Mouse (Mus musculus) fibroblast of lung, adult 2 months (primary cell): ENCODE data around the gene Nsf.
"Not testable (repeated sequence)": the region's sequence is repeated elsewhere in the genome, so short reads cannot be mapped to it uniquely, and the experiment has no call there.

ENCODE experiments used
- DNase-seq: peaks from one replicate; pipeline ENCODE4 v3.0.0-alpha.2; 2011; ENCODE audit warnings: low read depth

Gene Nsf

DNA sequence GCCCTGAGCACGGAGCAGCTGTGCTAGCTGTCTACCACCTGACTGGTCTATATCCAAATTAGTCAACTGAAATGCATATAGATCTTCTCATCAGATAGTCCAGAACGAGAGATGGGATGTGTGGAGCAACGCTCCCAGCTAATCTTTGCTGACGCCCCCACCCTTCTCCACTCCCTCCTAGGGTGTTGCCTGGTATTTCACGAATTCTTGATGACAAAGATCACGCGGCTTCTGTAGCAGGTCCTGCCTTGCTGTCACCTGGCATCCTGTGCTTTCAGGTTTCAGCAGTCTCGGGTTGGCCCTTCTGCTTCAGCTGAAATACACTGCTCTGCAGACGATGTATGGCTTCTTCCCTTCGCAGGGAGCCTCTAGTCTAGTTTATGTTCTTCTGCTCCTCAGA lies 61.0 kb downstream of the Nsf start:
- DNase-seq: no peak

DNA sequence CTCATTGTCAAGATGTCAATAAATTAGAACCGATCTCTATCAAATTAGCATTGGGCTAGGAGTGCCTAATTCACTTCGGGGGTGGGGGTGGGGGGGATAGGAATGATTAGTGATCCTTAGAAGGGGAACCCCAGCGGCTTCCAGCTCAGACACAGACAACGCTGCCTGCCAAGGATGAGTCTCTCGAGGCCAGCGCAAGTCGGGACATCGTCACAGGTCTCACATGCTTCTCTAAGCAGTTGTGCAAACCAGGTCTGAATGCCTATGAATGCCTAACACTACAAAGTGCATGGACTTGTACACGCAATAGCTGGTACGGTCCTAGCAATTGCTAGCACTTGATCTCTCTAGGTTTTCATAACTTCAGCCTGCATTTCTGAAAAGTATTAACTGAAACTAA lies 62.1 kb downstream of the Nsf start:
- no peak for DNase-seq

DNA sequence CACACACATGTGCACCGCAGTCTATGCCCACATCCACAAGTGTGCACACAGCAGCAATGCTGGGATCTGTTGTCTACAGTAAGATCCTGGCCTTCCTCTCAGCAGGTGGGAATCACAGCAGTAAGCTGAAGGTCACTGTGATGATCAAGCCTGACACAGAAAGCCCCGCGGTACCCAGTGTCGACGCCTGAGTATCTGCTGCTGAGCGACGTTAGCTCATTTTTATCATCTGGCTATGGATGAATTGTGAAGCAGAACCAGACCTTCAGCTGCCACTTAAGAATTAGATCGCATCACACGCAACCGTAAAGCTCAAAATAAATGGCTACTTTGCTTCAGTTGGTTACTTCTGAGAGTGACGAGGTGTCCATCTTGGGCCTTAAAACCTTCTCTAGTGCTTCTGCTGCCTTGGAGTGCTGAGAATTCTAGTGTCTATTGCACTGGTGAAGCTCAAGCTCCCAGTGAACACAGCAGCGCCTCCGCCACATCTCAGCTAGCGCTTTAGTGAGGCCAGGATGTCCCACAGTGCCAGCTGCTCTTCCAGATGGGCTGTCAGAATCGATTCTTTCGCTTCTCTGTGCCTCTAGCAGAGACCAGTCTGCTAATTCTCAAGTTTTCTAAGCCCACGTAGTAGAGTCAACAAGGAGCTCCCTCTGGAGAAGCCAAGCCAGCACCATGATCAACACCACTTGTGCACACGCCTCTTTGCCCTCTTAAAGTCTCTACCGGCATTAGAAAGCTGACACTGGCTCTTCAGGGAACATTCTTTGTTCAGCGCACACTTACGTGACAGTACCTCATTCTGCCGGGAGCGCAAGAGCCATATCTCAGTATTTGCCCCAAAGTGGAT lies 63.3 kb downstream of the Nsf start:
- DNase-seq: no peak

GRCm38 (mm10) chr11:103887724-103888410 lies 66.0 kb downstream of the Nsf start:
- no peak for DNase-seq

- no peak for DNase-seq
Measured at GRCm38 (mm10) chr11:103884749-103885383, 69.0 kb downstream of the Nsf start.

DNA sequence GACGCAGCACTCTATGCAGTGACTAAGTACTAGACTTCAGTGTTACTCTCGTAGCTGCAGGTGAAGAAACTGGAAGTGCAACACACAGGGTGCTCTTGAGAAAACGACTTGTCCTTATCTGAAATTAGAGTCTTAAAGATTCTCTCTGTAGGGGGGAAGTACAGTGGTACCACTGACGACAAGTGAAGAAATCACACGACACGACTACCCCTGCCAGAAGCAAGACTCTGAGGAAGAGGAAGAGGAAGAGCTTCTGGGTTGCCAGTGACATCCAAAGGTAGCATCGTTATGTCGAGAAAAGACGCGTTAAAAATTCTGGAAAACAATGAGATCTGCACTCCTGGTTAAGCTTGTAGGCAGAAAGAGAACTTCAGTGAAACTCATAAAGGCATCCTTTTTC lies 70.1 kb downstream of the Nsf start:
- DNase-seq: no peak

- not testable (repeated sequence) for DNase-seq
Measured at GRCm38 (mm10) chr11:103879476-103879875, 74.4 kb downstream of the Nsf start.

DNA sequence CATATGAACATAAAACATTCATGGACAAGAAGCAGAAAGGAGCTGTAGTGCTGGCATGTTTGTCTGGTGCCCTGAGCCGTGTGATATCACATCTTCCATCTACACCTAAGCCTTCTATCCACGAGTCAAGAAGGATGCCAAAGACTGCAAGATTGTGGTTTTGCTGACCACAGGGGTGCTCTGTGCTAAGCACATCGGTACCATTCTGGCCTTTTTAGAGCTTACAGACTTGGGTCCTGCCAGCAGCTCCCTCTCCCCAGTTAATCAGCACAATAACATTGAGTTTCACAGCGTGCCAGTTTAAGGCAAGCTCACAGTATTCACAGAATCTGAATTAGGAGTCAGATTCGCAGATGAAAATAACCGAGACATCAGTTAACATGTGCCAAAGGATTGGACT lies 75.4 kb downstream of the Nsf start:
- no peak for DNase-seq

DNA sequence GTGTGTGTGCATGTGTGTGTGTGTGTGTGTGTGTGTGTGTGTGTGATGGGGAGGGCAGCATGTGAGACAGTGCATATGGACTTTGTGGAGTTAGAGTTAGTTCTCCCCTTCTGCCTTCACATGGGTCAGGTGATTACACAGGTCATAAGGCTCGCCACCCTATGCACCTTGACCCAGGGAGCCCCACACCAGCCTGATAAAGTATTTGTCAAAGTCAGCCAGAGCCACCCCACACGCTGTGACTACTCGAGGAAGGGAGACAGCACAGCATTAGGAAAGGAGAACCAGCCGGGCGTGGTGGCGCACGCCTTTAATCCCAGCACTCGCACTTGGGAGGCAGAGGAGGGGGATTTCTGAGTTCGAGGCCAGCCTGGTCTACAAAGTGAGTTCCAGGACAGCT lies 83.5 kb downstream of the Nsf start:
- no peak for DNase-seq

DNA sequence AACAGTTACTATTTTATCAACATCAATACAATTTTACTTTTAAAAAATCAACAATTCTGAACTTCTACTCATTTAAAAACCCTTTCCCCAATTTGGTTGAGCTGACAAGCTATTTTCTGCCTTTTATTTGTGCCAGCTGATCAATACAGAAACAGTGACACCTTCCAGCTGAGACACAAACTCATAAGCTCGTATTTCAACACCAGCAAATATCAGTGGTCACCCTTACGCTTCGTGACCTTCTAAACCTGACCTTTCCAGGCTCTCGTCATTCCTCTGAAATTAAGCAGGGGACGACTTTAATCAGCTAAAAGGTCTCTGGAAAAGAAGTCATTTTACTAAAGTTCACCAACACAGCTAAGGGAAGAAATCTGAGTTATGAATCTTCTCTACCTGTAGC lies 86.2 kb downstream of the Nsf start:
- DNase-seq: no peak

DNA sequence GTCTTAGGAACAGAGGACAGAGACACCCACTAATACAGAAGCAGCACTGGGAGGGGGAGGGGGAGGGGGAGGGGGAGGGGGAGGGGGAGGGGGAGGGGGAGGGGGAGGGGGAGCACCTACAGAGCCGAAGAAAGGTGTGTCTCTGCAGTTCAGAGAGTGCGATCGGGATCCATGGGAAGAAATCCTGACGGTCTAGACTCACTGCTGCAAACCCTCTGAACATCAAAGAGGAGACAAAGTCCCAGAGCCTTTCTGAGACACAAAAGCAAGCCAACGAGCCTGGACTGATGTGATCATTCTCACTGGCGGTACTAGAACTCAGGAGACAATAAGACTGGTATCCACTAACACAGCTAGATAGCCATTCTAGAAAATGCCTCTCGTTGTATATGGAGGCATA lies 88.5 kb downstream of the Nsf start:
- no peak for DNase-seq

DNA sequence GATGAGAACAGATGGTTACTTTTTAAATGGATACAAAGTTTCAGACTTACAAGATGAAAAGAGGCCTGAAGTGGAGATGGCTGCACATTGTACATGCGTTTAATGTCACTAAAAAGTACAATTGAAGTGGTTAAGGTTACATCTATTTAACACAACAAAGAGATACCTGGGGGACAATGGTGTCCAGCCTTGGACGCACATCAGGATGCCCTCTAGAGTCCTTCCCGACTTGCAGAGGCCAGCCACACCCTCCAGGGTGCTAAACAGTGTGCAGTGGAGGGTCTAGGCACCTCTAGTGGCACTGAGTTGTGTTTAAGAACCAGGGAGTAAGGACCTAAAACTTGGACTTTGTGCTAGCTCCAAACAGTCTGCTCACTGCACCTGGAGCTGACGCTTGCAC lies 89.4 kb downstream of the Nsf start:
- DNase-seq: no peak

- no peak for DNase-seq
Measured at GRCm38 (mm10) chr11:103862951-103863350, 90.9 kb downstream of the Nsf start.

DNA sequence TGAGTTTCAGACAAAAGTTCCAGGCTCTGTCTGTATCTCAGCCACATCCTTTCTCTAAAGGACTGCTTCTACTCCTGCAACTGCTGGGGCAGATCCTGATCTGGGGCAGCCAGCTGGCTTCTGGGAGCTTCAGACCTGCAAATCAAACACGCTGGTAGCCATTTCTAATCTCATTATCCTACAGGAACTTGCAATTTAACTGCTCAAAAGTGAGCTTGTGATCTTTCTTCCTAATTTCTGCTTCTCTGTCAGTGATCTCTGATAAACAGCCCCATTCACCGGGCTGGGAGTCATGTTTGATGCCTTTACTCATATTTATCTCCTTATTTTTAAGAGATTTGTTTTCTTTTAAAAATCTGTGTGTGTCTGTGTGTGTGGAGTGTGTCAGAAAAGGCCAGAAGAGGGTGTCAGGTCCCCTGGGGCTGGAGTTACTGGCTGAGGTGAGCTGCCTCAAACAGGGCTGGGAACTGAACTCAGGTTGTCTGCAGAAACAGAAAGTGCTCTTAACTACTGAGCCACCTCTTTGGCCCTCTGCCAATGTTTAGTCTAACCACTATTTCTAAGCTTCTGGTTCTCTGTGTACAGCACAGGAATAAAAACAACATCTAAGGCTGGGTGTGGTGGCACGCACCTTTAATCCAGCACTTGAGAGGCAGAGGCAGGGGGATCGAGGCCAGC lies 93.8 kb downstream of the Nsf start:
- DNase-seq: no peak

- no peak for DNase-seq
Measured at GRCm38 (mm10) chr11:103858760-103859159, 95.1 kb downstream of the Nsf start.

- DNase-seq: no peak
Measured at GRCm38 (mm10) chr11:103856641-103857040, 97.2 kb downstream of the Nsf start.

GRCm38 (mm10) chr11:103854294-103854693 lies 99.6 kb downstream of the Nsf start:
- no peak for DNase-seq

DNA sequence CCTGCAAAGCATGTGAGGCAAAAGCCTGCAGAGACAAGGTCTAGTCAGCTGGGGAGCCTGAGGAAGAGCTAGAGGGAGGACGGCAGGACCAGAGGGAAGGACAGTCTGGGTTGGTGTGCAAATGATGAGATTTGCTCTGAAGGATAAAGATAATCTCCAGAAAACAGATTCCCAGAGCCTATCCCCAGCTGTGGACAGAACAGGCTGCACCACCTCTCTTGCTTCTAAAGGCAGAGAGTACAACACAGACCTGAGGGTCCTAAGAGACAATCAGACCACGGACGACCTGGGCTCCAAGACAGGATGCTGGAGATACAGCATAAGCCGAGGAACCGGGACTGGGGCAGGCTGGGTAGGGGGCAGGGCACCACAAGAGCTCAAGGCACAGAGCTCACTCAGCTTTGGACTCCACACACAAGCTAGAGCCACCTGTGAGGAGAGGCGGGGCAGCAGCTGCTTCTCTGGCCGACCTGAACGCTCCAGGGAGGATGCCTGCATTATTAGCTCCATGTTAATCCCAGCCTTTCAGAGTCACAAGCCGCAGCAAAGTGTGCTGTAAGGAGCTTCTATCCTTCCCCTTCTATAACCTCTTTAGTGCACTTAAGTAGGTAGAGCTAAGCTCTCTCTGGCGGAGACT lies 100.5 kb downstream of the Nsf start:
- DNase-seq: no peak

- DNase-seq: no peak
Measured at GRCm38 (mm10) chr11:103852590-103853283, 101.1 kb downstream of the Nsf start.

DNA sequence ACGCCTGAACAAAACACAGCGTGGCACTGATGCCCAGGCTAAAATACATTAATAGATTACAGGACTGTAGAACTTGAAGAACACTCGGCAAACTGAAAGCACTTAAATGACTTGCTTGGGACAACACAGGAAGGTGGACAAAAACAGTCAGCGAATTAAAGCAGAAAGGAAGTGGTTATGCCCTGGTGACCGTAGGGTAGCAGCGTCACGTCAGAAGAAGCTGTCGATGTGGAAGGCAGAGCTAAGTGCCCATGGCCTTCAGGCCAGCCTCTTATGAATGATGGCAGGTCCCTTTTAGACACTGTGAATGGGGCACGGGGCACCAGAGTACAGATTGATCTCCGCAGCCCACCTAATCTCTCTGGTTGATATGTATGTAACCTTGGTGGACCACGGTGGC lies 105.6 kb downstream of the Nsf start:
- DNase-seq: no peak

- DNase-seq: no peak
Measured at GRCm38 (mm10) chr11:103840834-103841233, 113.0 kb downstream of the Nsf start.
